Mouse (Mus musculus) stomach, postnatal 0 days (tissue): ENCODE data around the gene Ube2f. TPM values are rescaled to one million over a fixed set of nuclear protein-coding genes. Genes with fewer than 3 reads are reported as not detected.

Experiments used
- ATAC-seq: fragments of 200-750 bp; cut with Nextera tagmentation; 2 replicates; pipeline ENCODE4 v1.8.0; 2017; ENCODE audit not compliant: low FRiP score, low TSS enrichment
- DNase-seq: peaks from one replicate; pipeline ENCODE4 v3.0.0-alpha.2; 2016; ENCODE audit warnings: low spot score
- H3K27ac ChIP-seq: fragments of 300-500 bp; sonication (generic); replicated peaks from 2 replicates; pipeline ENCODE4 v1.5.1; 2014; ENCODE audit warnings: mild to moderate bottlenecking, control low read depth
- H3K27me3 ChIP-seq: fragments of 300-500 bp; sonication (generic); 2 replicates; pipeline ENCODE4 v1.6.1; 2014; ENCODE audit warnings: low read length; ENCODE audit not compliant: control insufficient read depth, insufficient read depth
- H3K36me3 ChIP-seq: fragments of 300-500 bp; sonication (generic); 2 replicates; pipeline ENCODE4 v1.6.1; 2014; ENCODE audit warnings: low read length, mixed read lengths; ENCODE audit not compliant: control insufficient read depth, insufficient read depth
- H3K4me1 ChIP-seq: fragments of 300-500 bp; sonication (generic); replicated peaks from 2 replicates; pipeline ENCODE4 v1.6.1; 2014; ENCODE audit warnings: antibody characterized with exemption; ENCODE audit not compliant: control insufficient read depth, insufficient read depth
- H3K4me2 ChIP-seq: fragments of 300-500 bp; sonication (generic); replicated peaks from 2 replicates; pipeline ENCODE4 v1.6.1; 2014; ENCODE audit warnings: low read depth, mild to moderate bottlenecking, control low read depth, moderate library complexity
- H3K4me3 ChIP-seq: fragments of 300-500 bp; sonication (generic); 2 replicates; pipeline ENCODE4 v1.5.1; 2014; ENCODE audit warnings: low read depth, low read length, control low read depth
- H3K9ac ChIP-seq: fragments of 300-500 bp; sonication (generic); 2 replicates; pipeline ENCODE4 v1.6.1; 2014; ENCODE audit warnings: mild to moderate bottlenecking, low read length, control low read depth, mixed read lengths
- H3K9me3 ChIP-seq: fragments of 300-500 bp; sonication (generic); 2 replicates; pipeline ENCODE4 v1.6.1; 2016; ENCODE audit warnings: low read length; ENCODE audit not compliant: control insufficient read depth
- CTCF ChIP-seq: IDR thresholded peaks from 2 replicates; pipeline ENCODE4 v1.5.1; 2016; ENCODE audit warnings: antibody characterized with exemption, low read depth, mild to moderate bottlenecking, moderate library complexity
- EP300 ChIP-seq: optimal IDR thresholded peaks from 2 replicates; pipeline ENCODE3; 2016; ENCODE audit warnings: antibody characterized with exemption
- WGBS: fragments of 180-500 bp; shearing (Covaris S2); extraction: QIAGEN DNeasy Blood & Tissue Kit; methylation state at CpG from one replicate; pipeline ENCODE4 v1.1.7; 2014; 5-methylcytosine and 5-hydroxymethylcytosine counted together
- polyA plus RNA-seq: library from polyadenylated mRNA; unstranded; fragments of >200 nt; fragmentation: Nextera tagmentation; extraction: Ambion mirVana; gene quantifications from 2 replicates; pipeline ENCODE4 v1.2.1, GENCODE M21; 2015

Gene Ube2f
- polyA plus RNA-seq, 1 experiment from 2014 or later, result 56.9 TPM

GRCm38 (mm10) chr1:91277480-91277879 lies 27.4 kb downstream of the Ube2f start:
- WGBS, result 65% methylated on average over 2 of the region's 2 CpGs
- Histone ChIP-seq H3K9me3 (no peaks in the 10 kb centered on the region), H3K4me1 (no peaks in the 10 kb centered on the region), H3K36me3 (peaks cover 9% of the 10 kb centered on the region), H3K9ac (no peak overlapping the region), H3K4me3 (no peak overlapping the region), H3K4me2 (no peak overlapping the region), H3K27ac (no peak overlapping the region), H3K27me3 (no peaks in the 10 kb centered on the region)
- no peak for ATAC-seq
- TF ChIP-seq EP300, result no peak
- TF ChIP-seq CTCF, result no peak
- DNase-seq, result no peak

GRCm38 (mm10) chr1:91278410-91279119 lies 28.5 kb downstream of the Ube2f start:
- 88% methylated on average over 3 of the region's 3 CpGs for WGBS
- Histone ChIP-seq H3K4me2 (no peak overlapping the region), H3K36me3 (peaks cover 9% of the 10 kb centered on the region), H3K9me3 (no peaks in the 10 kb centered on the region), H3K27me3 (no peaks in the 10 kb centered on the region), H3K9ac (no peak overlapping the region), H3K4me1 (no peaks in the 10 kb centered on the region), H3K4me3 (no peak overlapping the region), H3K27ac (peak overlapping the region; percentile 69; the same call in 1 of the 2 replicates)
- no peak for ATAC-seq
- TF ChIP-seq EP300, result no peak
- TF ChIP-seq CTCF, result no peak
- no peak for DNase-seq

GRCm38 (mm10) chr1:91279126-91279525 lies 29.0 kb downstream of the Ube2f start:
- Histone ChIP-seq H3K4me1 (no peaks in the 10 kb centered on the region), H3K9me3 (no peaks in the 10 kb centered on the region), H3K9ac (no peak overlapping the region), H3K27me3 (no peaks in the 10 kb centered on the region), H3K36me3 (peaks cover 9% of the 10 kb centered on the region), H3K27ac (no peak overlapping the region), H3K4me2 (no peak overlapping the region), H3K4me3 (no peak overlapping the region)
- no peak for ATAC-seq
- DNase-seq, result no peak
- 74% methylated on average over 1 of the region's 1 CpGs for WGBS
- TF ChIP-seq EP300, result no peak
- no peak for TF ChIP-seq CTCF

- no peak overlapping the region for H3K4me2 ChIP-seq
- DNase-seq, result no peak
- H3K27me3 ChIP-seq, result no peaks in the 10 kb centered on the region
- WGBS, result 68% methylated on average over 1 of the region's 1 CpGs
- no peak overlapping the region for H3K4me3 ChIP-seq
- peaks cover 14% of the 10 kb centered on the region; the same call in 1 of the 2 replicates for H3K36me3 ChIP-seq
- ATAC-seq, result no peak
- no peak for TF ChIP-seq EP300
- TF ChIP-seq CTCF, result no peak
- H3K9me3 ChIP-seq, result no peaks in the 10 kb centered on the region
- no peak overlapping the region for H3K9ac ChIP-seq
- H3K4me1 ChIP-seq, result no peaks in the 10 kb centered on the region
- no peak overlapping the region for H3K27ac ChIP-seq
Measured at GRCm38 (mm10) chr1:91282582-91282981, 32.5 kb downstream of the Ube2f start.

- no peak for DNase-seq
- Histone ChIP-seq H3K36me3 (peaks cover 9% of the 10 kb centered on the region; the same call in 1 of the 2 replicates), H3K4me3 (no peak overlapping the region), H3K9ac (no peak overlapping the region), H3K27me3 (no peaks in the 10 kb centered on the region), H3K9me3 (no peaks in the 10 kb centered on the region), H3K4me2 (no peak overlapping the region), H3K27ac (no peak overlapping the region), H3K4me1 (no peaks in the 10 kb centered on the region)
- ATAC-seq, result no peak
- 90% methylated on average over 1 of the region's 1 CpGs for WGBS
- TF ChIP-seq EP300, result no peak
- TF ChIP-seq CTCF, result no peak
Measured at GRCm38 (mm10) chr1:91289375-91289774, 39.3 kb downstream of the Ube2f start.

GRCm38 (mm10) chr1:91292101-91292825 lies 42.2 kb downstream of the Ube2f start:
- WGBS, result 90% methylated on average over 11 of the region's 11 CpGs
- no peak overlapping the region for H3K4me2 ChIP-seq
- TF ChIP-seq CTCF, result no peak
- TF ChIP-seq EP300, result no peak
- DNase-seq, result no peak
- no peaks in the 10 kb centered on the region for H3K9me3 ChIP-seq
- no peak overlapping the region for H3K9ac ChIP-seq
- no peak overlapping the region for H3K27ac ChIP-seq
- no peak for ATAC-seq
- no peak overlapping the region for H3K4me3 ChIP-seq
- no peaks in the 10 kb centered on the region for H3K27me3 ChIP-seq
- H3K4me1 ChIP-seq, result no peaks in the 10 kb centered on the region
- H3K36me3 ChIP-seq, result no peaks in the 10 kb centered on the region; the same call in 1 of the 2 replicates
